Mouse (Mus musculus) layer of hippocampus, adult 8-10 months (tissue): Measurements from ENCODE around the gene Nt5dc3. TPM values are rescaled to one million over a fixed set of nuclear protein-coding genes. Genes with fewer than 3 reads are reported as not detected.

Experiments
- DNase-seq, 2 experiments: peaks; one replicate each; pipeline ENCODE4 v3.0.0; 2022; ENCODE audit warnings: low spot score in 2 of 2
- total RNA-seq, 4 experiments: library from RNA; stranded (reverse); gene quantifications; 2 replicates each; pipeline ENCODE4 v1.2.4; 2022

Nt5dc3 gene
- total RNA-seq, 4 experiments from 2014 or later = 113 to 152 (median 122) TPM

DNA sequence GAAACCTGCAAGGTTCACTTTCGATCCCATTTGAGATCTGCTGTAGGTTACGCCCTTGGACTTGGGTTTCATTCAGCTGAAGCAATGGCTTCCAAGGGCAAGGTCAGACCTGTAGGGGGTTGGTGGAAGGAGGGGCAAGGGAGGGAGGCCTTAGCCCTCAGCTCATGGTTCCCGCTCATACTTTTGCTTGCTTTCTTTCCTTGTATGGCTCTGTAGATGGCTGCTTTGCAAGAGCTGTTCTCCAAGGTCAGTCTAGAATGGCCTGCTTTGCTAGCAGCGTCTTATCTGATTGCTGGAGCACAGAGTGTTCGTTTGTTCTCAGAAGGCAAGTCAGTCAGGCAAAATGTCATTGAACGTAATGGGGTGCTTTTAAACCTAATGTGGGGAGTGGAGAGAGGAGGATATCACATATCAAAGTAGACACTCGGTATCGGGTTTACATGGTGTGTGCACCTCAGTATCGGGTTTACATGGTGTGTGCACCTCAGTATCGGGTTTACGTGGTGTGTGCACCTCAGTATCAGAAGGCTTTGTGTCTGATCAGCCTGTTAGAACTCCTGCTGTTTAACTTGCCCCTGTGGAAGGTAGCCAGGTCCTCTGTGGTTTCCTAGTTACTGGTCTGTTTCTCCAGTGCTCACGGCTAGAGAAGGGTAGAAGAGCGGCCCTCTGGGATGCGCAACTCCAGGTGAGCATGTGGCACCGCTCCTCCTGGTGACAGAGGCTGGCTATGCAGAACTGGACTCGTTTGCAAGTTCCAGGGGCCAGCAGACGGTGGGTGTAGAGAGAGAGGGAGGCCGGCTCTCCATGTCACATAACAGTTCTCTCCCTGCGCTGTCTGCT lies 35.7 kb downstream of the Nt5dc3 start:
- DNase-seq = no peak

DNA sequence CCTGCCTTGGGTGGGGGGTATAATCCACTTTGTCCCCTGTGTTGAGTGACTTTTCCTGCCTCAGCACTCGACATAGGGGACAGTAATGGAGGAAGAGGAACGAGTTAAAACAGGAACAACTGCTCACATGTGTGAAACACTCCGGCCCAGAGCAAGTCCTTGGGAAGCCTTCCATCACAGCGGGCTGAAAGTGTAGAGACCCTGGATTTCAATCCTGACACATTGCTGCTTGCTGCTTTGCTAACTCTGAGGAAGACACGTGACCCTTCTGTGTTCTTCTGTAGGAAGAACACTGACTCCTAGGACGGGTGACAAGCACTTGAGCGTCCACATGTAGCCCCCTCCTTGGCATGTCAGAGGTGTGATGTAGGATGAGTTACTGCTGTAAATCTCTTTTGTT lies 36.3 kb downstream of the Nt5dc3 start:
- DNase-seq = no peak

DNA sequence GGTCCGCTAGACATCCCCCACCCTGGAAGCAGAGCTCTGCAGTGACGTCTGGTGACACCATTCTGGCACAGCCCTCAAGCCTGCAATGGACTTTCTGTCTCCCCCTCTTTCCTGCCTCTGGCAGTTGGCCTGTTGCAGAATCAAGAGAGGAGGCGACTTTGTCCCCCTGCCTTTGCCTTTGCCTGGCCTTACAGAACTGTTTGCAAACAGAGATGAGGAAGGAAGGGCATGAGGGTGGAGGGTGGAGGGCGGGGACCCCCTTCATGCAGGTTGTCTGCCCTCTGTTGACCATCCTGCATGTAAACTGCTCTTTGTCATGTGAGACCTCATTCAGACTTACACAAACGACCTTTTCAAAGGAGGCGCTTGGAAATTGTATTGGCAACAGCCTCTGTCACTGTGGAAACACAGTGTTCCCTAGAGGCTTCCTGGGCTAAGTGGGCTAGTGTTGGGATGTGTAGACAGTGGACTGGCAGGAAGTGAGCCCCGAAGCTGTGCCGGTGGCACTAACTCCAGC lies 40.9 kb downstream of the Nt5dc3 start:
- peak in 1 of 2 experiments; percentile 39 for DNase-seq

DNA sequence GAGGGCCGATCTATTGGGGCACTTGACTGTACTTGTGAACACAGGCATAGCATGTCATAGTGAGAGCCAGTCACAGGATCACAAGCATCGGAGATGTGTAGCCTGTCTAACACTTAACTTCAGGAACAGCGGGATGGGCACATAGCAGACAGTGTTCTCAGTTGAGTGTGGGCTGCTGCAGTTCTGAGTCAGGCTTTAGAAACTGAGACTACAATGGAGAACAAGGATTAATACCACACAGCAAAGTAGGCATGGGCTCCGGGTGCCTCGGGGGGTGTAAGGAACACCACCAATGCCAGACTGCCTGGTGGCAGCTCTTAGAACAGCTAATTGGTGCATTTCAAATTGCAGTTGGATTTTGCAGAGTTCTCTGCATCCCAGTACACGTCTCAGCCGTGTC lies 42.2 kb downstream of the Nt5dc3 start:
- no peak for DNase-seq

DNA sequence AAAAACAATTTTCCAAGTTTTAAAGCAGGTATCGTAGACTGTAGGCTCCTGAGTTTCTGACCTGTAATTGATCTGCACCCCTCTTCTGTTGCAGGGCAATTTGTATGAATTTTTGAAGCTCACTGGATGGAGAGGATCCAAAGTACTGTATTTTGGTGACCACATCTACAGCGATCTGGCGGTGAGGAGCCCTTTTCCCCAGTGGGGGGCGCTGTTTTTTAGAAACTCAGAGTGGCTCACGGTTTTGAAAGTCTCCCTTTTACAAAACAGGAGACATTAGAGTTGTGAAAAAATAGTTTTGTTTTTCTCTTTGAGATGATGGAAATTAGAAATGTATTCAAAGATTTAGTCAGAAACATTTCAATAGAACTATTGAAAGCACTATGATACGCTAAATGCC lies 45.3 kb downstream of the Nt5dc3 start:
- DNase-seq = no peak

DNA sequence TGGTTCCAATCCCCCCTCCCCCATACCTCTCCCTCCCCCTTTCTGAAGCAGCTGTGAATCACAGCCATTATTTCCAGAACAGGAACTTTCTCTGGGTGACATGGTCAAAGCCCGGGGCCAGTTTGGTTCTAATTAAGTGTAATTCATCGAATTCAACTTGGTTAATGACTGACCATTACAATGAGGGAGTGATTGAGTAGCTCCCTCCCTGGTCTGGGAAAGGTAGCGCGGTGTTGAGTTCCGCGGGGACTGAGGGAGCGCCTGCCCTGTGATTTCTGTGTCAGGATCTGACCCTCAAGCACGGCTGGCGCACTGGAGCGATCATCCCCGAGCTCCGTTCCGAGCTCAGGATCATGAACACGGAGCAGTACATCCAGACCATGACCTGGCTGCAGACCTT lies 46.1 kb downstream of the Nt5dc3 start:
- no peak for DNase-seq

DNA sequence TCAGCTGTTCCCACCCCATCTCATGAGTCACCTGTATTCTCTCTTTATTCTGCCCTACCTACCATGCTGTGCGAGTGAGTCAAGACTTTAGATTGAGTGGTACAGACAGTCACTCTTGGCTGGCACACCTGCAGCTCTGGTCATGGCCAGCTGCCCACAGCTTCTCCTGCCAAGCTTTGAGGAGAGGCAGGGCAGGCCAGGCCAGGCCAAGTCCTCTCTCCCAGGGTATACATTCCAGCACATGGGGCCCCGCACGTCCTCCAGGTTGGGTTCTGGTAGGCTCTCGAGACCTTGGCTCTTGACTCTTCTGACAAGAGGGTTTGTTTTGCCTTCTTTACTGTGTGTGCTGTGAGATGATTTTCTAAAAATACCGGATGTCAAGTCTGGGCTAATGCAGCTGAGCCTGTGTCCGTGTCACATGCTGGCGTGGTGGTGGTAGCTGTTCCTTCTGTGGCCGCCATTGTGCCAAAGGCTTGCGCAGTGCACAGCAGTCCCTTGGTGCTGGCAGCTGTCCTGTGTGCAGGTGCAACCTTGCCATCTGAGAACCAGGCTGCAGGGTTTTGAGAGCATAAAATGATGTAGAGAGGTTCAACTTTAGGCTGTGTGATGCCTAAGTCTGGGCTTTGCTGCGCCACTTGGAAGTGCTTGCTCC lies 47.2 kb downstream of the Nt5dc3 start:
- DNase-seq = no peak

DNA sequence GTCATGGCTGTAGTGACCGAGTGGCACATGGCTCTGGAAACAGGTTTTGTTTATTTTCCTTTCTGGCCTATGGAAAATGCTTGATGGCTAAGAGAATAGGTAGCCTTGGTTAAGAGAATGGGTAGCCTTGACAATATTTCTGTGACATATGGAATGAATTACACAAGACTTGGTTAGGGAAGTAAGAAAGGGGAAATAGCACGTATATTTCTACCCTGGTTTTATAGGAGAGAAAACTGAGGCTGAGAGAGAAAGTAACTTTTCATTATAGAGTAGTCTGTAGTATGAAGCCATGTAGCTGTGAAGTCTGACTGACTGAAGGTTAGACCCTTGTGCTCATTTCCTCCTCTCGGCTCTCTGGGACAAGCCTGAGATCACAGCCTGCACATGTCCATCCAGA lies 48.1 kb downstream of the Nt5dc3 start:
- no peak for DNase-seq

DNA sequence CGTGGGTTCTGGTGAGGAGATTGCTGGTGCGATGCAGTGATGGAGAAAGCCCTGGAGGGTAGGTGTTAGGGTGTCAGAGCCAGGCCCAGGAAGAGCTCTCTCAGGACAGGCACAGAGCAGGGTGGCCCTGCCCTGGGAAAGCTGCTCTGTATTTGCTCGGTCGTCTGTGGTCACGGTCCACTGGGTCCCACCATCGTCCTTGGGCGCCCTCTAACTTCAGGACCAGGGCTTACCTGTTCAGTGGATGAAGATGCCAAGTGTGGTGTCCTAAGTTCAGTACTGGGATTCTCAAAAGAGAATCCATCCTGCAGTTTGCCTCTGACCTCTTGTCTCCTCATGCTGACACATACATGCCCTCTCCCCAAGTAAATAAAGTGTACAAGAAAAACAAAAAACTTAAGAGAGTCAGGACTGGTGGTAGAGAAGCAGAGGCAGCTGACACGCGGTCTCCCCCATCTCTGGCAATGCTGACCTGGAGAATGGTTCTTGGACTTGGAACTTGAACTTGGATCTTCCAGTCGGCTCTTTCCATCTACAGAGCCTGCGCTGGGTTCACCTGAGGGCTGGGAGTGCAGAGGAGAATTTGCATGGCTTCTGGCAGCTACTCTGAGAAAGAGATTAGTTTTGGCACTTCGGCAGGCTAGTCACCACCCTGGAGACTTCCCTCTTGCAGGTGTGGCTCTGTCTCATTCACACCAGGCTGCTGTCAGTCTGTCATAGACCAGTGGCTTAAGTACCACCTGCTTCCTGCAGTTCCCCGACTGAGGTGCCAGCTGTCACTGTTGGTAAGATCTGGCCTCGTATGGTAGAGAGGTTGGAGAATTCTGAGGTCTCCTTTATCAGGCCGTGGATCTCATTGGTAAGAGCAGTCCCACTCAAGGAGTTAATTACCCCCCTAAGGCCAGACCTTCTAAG lies 49.7 kb downstream of the Nt5dc3 start:
- no peak for DNase-seq

DNA sequence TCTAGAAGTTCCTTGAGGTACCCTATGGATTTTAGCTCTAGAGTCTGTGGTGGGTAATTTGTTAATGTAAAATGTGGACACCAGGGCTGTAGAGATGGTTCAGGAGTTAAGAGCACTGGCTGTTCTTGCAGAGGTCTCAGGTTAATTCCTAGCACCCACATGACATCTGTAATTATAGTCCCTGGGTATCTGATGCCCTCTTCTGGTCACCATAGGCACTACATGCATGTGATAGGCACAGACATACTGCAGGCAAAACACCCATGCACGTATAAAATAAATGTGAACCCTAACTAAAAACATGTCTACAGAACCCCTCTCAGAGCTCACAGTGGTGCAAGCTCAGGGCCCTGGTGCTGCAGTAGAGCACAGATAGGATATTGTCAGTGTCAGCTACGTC lies 50.7 kb downstream of the Nt5dc3 start:
- no peak for DNase-seq

DNA sequence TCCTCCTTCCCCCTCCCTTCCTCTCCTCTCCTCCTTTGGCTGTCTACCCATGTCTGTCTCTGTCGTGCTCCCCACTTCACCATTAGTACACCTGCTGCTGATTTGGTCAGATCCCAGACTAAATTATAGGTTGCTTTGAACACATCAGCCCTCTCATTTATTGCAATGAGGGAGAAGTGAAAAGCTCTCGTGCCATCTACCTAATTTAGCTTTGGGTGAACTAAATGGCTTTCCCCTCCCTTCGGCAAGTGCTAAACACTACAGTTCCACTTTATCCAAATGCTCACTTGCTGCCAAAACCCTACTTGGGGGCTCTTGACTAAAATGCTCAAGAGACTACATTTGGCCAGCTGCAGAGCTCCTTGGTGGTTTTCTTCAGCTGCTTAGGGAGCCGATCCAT lies 58.0 kb downstream of the Nt5dc3 start:
- DNase-seq = no peak

DNA sequence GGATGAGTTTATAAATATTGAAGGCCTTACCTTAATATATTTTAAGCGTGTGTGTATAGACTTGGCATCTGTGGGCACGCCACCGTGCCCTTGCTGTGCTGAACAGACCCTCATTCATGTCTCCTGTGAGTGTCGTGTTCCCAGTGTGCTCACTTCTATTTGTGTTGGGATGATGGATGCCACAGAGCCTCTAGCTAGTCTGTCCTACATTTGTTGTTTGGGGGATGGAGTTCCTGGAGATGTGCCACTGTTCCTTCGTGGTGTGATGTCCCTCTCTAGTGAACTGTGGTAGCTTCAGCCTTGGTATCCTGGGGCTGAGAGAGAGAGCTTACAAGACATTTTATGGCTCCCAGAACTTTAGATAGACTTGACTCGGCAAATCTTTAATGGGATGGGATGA lies 60.0 kb downstream of the Nt5dc3 start:
- DNase-seq = no peak

DNA sequence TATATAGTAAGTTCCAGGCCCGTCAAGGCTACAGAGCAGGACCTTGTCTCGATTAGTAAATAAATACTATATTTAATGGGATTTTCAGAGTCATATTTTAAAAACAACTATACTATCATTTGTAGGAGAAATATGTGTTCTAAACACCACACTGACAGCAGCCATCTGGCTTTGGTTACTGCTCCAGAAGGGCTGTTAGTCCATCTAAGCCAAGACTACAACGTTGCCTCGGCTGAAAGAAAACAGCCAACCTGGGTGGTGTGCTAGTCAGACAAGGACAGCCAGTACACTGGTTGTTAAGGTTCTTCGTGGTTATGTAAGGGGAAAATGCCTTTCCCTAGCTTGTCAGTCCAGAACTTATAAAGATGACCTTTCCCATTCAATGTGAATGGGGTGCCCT lies 63.9 kb downstream of the Nt5dc3 start:
- no peak for DNase-seq

DNA sequence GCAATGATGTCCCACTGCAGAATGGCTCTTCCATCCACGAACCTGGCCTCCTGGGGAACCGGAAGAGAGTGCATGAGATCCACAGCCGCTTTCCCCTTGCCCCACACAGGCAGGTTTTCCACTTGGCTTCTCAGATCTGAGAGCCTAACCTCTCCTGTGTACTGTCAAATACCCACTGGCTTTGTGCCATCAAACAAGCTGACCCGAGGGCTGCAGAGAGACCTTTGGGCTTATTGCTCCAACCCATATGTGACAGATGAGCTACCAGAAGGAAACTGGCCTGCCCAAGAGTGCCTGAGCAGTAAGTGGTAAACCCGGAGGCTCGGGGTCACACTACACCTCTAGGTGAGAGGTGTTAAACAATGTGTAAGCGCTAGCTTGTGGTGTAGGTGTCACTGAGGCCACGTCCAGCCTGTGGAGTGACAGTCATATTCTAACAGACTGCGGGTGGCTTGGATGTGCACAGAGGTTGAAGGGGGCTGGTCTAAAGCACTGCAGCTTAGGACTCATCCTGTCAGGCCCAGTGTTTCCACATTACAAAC lies 68.2 kb downstream of the Nt5dc3 start:
- no peak for DNase-seq

DNA sequence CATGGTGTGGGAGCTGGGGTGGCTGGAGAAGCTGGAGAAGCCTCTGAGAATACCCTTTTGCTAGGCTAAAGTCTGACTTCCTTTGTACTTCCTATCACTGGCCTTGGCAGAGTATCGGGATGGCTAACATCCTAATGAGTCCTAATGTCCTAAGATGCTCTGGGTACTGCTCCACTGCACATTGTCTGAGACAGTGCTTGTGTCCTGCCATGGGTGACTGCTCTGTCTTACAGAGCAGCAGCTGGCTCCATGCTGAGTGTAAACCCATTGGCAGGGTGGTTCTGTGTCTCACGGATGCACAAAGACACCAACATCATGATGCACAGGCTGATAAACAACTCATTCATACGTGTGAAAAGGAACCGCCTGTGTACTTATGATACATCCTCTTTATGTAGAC lies 70.3 kb downstream of the Nt5dc3 start:
- no peak for DNase-seq

DNA sequence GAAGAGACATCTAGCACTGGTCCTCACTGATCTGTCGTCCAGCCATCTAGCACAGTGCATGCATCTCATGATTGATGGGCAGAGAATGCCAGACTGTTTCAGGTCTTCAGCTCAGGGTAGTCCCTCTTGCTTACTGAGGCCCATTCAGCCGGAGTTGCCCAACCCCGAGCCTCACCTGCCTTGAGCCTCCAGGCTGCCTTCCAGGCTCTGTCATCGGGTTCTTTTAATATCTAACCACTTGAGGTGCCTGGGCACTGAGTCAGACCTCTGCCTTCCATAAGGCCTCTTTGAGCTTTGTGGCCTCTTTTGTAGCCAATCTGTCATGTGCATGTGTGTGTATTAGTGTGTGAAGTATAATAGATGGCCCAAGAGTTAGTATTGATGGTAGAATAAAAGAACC lies 70.7 kb downstream of the Nt5dc3 start:
- no peak for DNase-seq

DNA sequence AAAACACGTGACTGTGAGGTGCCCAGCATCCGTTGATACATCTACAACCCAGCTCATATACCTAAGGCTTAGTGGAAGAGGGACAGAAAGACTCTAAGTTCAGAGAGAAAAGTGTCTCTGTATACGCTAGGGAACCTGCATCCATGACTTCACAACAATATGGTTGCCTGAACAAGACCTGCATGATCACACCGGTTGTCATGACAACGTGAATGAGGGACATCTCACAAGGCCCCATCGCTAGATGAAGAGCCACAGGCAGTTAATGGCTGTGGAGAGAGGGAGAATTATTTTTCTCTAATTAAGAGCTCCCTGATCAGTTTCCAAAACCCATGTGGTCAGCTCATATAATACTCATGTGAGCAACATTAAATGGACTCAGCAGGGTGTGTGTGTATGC lies 73.4 kb downstream of the Nt5dc3 start:
- no peak for DNase-seq

DNA sequence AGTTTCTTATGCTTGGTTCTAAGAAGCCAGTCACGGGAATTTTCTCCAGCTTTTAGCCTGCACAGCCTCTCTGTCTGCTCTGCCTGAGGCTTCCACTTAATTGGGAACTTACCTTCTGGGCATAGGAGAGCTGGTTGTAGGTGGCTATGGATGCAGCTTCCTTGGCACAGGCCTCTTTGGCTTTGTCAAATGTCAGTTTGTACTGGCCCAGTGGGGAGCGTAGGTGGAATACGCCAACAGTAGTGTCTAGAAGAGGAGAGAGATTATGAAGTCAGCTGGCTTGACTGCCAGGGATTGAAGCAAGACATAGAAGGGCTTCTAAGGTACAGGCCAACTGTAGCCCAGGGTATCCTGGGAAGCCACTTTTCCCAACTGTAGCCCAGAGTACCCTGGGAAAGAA lies 74.6 kb downstream of the Nt5dc3 start:
- no peak for DNase-seq

DNA sequence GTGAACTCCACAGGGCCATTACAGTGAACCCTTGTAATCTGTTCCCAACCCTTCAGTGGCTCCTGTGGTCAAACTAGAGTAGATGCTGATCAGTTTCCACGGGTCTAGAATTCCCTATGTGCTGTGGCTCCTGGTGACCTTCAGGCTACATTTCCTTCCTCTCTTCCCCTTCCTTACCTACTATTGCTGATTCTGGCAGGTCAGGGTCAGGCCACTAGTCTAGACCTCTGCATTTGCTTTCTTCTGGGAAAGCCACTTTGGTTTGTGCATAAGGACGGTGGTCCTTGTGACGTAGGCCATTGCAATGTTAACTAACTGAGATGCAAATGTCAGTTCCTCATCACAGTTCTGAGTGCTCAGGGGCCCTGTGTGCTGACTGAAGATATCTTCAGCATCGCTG lies 81.6 kb downstream of the Nt5dc3 start:
- no peak for DNase-seq

DNA sequence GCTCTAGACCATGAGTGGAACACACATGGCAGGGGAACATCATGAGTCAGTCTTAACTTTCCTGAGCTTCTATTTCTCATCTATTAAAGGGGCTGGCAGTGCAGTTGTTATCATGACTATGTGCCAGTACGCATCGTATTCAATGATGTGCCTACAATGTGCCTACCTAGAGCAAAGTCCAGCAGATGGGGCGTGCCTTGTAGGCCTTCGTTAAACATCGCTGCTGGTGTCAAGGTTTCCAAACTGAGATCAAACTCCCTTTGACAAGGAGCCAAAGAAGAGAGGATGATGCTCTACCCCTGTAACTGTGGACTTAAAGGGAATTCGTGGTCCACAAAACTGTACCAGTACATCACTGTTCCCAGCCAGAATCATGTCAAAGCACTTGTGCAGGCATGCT lies 83.7 kb downstream of the Nt5dc3 start:
- no peak for DNase-seq

DNA sequence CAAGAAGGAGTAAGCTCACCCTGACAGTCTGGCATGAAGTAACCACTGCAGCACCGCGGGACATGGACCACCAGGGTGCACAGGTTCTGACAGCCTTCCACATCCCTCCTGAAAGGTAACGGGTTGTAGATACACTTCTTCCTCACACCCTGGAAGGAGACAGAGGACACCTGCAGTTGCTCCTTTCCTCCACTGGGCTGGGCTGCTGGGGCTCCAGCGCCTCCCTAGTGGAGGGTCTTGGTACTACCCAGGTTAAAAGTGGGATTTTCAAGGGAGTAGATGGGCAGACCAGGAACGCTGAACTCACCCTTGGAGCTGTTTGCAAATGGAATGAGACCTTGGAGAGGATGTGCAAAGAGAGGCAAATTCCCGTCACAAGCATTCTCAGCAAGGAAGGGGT lies 84.6 kb downstream of the Nt5dc3 start:
- no peak for DNase-seq

DNA sequence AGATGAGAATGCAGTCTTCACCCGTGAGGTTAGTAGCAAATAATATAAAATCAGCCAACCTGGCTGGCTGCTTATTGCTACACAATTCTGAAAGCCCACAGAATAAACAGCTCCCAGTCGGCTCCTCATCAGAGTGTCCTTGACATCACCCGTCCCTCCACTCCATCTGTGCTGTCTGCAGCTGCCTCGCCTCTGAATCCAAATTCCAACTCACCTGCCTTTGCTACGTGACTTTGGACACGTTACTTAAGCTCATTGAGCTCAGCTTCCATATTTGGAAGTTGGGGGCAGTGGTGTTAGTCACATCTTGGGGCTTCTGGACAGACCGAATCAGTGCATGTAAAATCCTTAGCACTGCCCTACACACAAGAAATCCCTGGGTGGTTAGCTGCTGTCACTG lies 93.3 kb downstream of the Nt5dc3 start:
- no peak for DNase-seq
